Mouse (Mus musculus): ENCODE measurements at regions not wholly inside any gene's neighbourhood (a gene's known extent, or its start where the extent isn't known, plus 50 kb on each side); places are given as distances from the start of the nearest gene placed in this dataset.

DNA sequence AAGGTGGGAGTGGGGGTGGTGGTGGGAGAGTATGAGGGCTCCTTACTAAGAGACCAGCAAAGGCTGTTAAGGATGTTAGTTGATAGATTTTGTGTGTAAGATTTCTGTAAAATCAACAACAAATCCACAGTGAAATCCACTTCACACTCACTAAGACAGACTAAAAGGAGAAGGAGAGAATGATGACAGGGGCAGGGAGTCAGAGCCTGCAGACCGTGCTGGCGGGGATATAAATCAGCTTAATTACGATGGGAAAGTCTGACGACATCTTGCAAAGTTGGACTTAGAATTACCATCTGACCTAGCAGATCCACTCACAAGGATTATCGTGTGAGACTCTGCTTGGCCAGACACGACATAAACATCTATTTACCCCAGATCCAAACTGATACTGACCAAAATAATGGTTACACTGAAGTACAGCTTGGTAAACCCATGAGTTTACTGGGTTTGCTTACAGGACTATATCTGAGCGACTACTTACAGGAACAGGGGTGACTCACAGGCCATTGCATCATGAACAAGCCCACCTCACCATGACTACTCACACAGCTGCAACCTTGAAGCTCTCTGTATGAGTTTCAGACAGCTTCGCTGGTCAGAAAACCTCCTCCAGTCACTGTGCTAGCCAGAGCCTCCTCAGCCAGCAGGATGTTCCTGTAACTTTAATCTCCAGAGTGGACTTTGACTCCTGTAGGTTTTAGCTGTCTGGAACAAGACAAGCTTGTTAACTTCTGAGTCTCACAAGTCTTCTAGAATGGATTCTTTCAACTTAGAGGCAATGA, 50.5 kb upstream of the Ednra start:
- no peak overlapping the region for H3K27ac ChIP-seq
- TF ChIP-seq CTCF (IDR thresholded peaks at IDR 0.05): no peak
- no peak overlapping the region for H3K4me3 ChIP-seq
- intact Hi-C loops (cut with DNase I): no loop called here
- no peak for DNase-seq (ENCODE audit: extremely low spot score in 1 of 2, low spot score in 2 of 2)

- no peak for TF ChIP-seq CTCF (IDR thresholded peaks at IDR 0.05)
- intact Hi-C loops (cut with DNase I): no loop called here
Measured at GRCm38 (mm10) chr8:77775526-77775925, 51.3 kb upstream of the Ednra start.

DNA sequence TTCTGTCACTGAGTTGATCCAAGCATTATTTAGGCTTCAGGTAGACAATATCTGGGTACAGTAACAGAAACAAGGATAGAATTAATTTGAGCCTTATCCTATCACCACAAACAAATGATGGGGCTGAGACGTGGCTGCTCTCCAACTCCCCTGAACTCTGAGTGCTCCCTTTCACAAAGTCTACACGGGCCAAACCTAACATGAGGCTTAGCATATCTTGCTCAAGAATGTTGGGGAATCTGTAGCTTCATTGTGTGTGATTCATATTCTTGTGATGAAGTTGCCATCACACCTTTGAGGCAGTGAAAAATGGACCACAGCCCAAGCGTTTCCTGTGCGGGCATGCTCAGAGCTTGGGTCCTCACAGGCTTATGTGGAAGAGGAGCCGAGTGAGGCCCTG, 53.3 kb upstream of the Ednra start:
- DNase-seq (ENCODE audit: extremely low spot score in 1 of 2, low spot score in 2 of 2): no peak
- H3K4me3 ChIP-seq: no peak overlapping the region
- H3K27ac ChIP-seq: no peak overlapping the region
- intact Hi-C loops (cut with DNase I): no loop called here
- TF ChIP-seq CTCF (IDR thresholded peaks at IDR 0.05): no peak

More at GRCm38 (mm10) chr8:77775526-77775925, 51.3 kb upstream of the Ednra start:
- Histone ChIP-seq H3K27ac (no peak overlapping the region), H3K4me3 (no peak overlapping the region)
- no peak for DNase-seq (ENCODE audit: extremely low spot score in 1 of 2, low spot score in 2 of 2)

DNA sequence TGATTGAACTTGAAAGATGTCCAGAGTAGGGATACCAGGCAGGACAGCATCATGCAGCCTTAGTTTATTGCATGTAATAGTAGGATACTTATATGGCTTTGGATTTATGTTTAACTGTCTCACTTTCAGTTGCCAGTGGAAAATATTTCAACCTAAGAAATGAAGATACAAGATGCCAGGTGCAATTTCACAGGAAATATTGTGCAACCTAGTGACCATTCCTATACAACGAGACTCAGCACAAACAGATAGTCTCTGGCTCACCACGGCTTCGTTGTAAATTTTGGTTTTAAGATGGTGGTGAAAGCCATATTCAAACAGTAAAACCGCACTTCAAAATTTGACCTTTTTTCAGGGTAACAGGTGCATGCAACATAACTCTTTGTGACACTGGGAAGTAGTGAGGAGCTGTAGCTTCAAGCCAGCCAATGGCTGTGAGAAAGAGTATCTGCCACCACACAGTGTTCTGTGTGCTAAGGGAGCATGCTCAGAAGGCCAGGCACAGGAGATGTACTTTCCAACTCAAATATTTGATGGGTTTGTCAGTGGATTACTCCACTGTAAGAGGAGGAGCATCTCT, 61.5 kb upstream of the Ednra start:
- intact Hi-C loops (cut with DNase I): no loop called here
- Histone ChIP-seq H3K4me3 (no peak overlapping the region), H3K27ac (no peak overlapping the region)
- no peak for DNase-seq (ENCODE audit: extremely low spot score in 1 of 2, low spot score in 2 of 2)
- no peak for TF ChIP-seq CTCF (IDR thresholded peaks at IDR 0.05)

DNA sequence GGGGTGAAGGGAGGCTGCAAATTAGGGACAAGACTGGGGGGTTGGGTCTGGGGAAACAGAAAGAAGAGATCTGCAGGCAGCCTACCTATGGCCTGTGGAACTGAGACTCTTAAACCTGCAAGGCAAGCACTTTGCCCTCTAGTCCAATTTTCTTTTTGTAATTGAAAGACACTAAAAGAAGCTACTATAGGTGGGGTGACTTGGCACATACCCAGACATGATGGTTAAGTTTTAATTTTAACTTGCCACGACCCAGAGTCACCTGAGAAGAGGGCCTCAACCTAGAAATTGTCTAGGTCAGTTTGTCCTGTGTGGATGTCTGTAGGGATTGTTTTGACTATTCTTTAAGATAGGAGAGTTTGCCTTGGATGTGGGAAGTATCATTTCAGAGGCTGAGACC, 70.6 kb upstream of the Ednra start:
- intact Hi-C loops (cut with DNase I): no loop called here
- no peak for DNase-seq (ENCODE audit: extremely low spot score in 1 of 2, low spot score in 2 of 2)
- no peak for TF ChIP-seq CTCF (IDR thresholded peaks at IDR 0.05)
- Histone ChIP-seq H3K27ac (no peak overlapping the region), H3K4me3 (no peak overlapping the region)

DNA sequence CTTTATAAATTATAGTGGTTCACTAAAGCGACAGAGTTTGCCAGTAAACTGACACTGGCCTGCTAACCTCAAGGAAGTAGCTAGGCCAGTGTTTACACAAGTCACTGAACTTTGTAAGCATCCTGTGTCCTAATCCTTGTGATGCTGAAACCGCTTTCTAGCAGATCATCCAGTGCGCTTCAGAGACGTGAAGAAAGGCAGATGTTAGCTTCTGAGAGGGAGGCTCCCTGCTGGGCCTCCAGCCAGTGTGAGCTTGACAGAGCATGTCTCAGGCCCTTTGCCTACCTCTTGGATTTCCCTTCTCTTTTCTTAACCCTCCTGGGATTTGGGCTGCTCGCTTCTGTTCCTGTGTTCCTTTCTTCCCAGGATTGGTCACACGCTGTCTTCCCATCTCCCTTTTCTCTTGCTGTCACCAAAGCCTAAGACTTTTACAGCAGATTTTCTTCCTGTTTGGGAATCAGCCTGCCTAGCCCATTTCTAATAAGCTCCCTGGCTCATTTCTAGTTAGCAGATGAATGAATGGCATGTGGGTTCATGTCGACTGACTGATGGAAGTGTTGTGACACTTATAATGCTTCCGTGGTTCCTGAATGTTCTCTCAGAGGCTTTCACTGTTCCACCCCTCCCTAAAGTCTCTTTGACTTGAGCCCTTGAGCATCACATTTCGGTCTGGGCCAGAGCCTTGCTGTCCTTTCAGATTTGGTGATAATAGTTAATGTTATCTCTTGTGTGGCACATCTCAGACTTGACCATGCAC, 79.1 kb upstream of the Ednra start:
- no peak overlapping the region for H3K4me3 ChIP-seq
- no peak overlapping the region for H3K27ac ChIP-seq
- no peak for DNase-seq (ENCODE audit: extremely low spot score in 1 of 2, low spot score in 2 of 2)
- intact Hi-C loops (cut with DNase I): no loop called here
- no peak for TF ChIP-seq CTCF (IDR thresholded peaks at IDR 0.05)

GRCm38 (mm10) chr8:77804536-77804935, 80.3 kb upstream of the Ednra start:
- intact Hi-C loops (cut with DNase I): no loop called here
- H3K27ac ChIP-seq: no peak overlapping the region
- no peak for DNase-seq (ENCODE audit: extremely low spot score in 1 of 2, low spot score in 2 of 2)
- H3K4me3 ChIP-seq: no peak overlapping the region
- TF ChIP-seq CTCF (IDR thresholded peaks at IDR 0.05): no peak

GRCm38 (mm10) chr8:77804956-77805355, 80.7 kb upstream of the Ednra start:
- Histone ChIP-seq H3K4me3 (no peak overlapping the region), H3K27ac (no peak overlapping the region)
- no peak for TF ChIP-seq CTCF (IDR thresholded peaks at IDR 0.05)
- intact Hi-C loops (cut with DNase I): no loop called here
- DNase-seq (ENCODE audit: extremely low spot score in 1 of 2, low spot score in 2 of 2): no peak

- H3K4me3 ChIP-seq: no peak overlapping the region
- intact Hi-C loops (cut with DNase I): no loop called here
- DNase-seq (ENCODE audit: extremely low spot score in 1 of 2, low spot score in 2 of 2): no peak
- no peak overlapping the region for H3K27ac ChIP-seq
- TF ChIP-seq CTCF (IDR thresholded peaks at IDR 0.05): no peak
Measured at GRCm38 (mm10) chr8:77805657-77806056, 81.4 kb upstream of the Ednra start.

DNA sequence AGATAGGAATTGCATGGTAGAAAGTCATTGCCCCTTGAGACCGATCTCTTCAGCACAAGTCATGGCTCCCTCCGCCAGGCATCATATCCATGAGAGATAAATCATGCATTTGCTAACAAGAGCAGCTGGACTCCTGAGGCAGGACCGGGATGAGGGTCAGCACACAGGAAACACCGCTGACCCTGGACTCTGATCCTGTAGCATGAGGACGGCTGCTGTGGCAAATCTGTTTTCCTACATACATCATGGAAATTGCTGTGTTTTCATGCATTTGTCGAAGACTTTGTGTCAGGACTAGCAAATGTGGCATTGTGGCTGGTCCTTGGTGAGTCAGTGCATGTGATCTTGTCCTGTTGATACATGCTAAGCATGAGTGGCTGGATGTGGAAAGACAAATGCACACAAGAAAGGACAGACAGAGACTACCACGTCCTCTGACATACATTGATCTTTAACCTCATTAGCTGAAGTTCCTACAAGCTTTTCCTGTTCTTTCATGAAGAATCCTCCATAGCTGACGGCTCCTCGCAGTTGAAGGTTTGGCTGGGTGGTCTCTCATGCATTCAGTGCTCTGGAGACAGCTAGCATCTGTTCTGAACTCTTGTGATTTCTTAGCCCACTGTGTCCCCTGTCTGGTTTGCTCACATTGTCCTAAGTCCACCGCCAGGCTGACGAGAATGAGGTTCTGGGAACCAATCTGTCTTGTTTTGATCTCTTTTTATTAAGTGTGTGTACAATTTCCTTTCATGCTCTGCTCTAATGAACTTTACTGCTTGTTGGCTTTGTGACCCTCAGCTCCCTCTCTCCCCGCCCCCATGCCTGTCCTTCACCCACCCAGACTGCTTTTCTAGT, 90.8 kb upstream of the Ednra start:
- no peak for DNase-seq (ENCODE audit: extremely low spot score in 1 of 2, low spot score in 2 of 2)
- no peak for TF ChIP-seq CTCF (IDR thresholded peaks at IDR 0.05)
- intact Hi-C loops (cut with DNase I): no loop called here
- Histone ChIP-seq H3K4me3 (no peak overlapping the region), H3K27ac (no peak overlapping the region)

DNA sequence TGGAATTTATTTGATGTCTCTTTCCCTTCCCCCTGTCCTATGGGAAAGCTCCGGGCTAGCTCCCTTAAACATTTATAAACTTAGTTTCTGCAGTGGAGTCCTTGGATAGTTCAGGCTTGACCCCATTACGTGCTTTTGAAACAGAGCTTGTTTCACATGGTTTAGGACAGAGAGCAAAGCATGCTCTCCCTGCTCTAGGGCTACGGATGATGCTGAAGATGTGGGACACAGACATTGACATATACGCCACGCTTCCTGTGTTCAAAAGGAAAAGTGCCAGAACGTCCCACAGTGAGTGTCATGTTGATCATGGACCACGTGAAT, 91.3 kb upstream of the Ednra start:
- no peak for TF ChIP-seq CTCF (IDR thresholded peaks at IDR 0.05)
- intact Hi-C loops (cut with DNase I): no loop called here

GRCm38 (mm10) chr8:77816217-77816616, 92.0 kb upstream of the Ednra start:
- TF ChIP-seq CTCF (IDR thresholded peaks at IDR 0.05): no peak
- DNase-seq (ENCODE audit: extremely low spot score in 1 of 2, low spot score in 2 of 2): no peak
- intact Hi-C loops (cut with DNase I): no loop called here
- H3K4me3 ChIP-seq: no peak overlapping the region
- no peak overlapping the region for H3K27ac ChIP-seq

More for the DNA sequence above, 91.3 kb upstream of the Ednra start:
- Histone ChIP-seq H3K4me3 (no peak overlapping the region), H3K27ac (no peak overlapping the region)
- DNase-seq (ENCODE audit: extremely low spot score in 1 of 2, low spot score in 2 of 2): no peak

All from left cerebral cortex, adult 2 months (tissue).